Mouse (Mus musculus) megakaryocyte progenitor cell, adult 5-6 weeks (primary cell): ENCODE data around the gene Pgf. TPM values are rescaled to one million over a fixed set of nuclear protein-coding genes. Genes with fewer than 3 reads are reported as not detected.

Experiments
- ATAC-seq: replicated peaks from 2 replicates; pipeline ENCODE4 v1.8.0; 2016; ENCODE audit warnings: mild to moderate bottlenecking, moderate TSS enrichment, inconsistent platforms; ENCODE audit not compliant: poor library complexity
- total RNA-seq, 2 experiments: library from RNA; stranded (forward) in 1 of 2; stranded (reverse) in 1 of 2; fragments of 157-497, 149-512 nt in 1 of 2; fragments of 200-1000 nt in 1 of 2; gene quantifications; 2 replicates each; pipeline versions ENCODE4 v1.2.3 to v1.2.4; 2015 to 2017

Pgf gene
- total RNA-seq, 2 experiments from 2014 or later = not detected

- ATAC-seq = peak; percentile 91
These were observed 48.1 kb downstream of the Pgf start for GRCm38 (mm10) chr12:85129426-85129978.

- peak; percentile 25 for ATAC-seq
These were observed 50.5 kb downstream of the Pgf start for GRCm38 (mm10) chr12:85126986-85127603.

GRCm38 (mm10) chr12:85124751-85125150 is 52.8 kb downstream of the Pgf start:
- no peak for ATAC-seq

- 0 out of 2 replicates have a peak, but pooled peaks have one; percentile 19 for ATAC-seq
These were observed 53.9 kb downstream of the Pgf start for GRCm38 (mm10) chr12:85123645-85124044.

GRCm38 (mm10) chr12:85123108-85123530 is 54.5 kb downstream of the Pgf start:
- peak; percentile 74 for ATAC-seq

GRCm38 (mm10) chr12:85121806-85122459 is 55.7 kb downstream of the Pgf start:
- ATAC-seq = no peak

Other genes starting within 250 kb of the Pgf start
- 151 and 155 TPM in 2 replicates for gene Fcf1, start 206.9 kb downstream of the Pgf start, total RNA-seq (2015)
- 121 and 125 TPM in 2 replicates for gene Fcf1, start 206.9 kb downstream of the Pgf start, total RNA-seq (2017)
- 28.0 and 30.5 TPM in 2 replicates for gene Arel1, start 206.9 kb downstream of the Pgf start, total RNA-seq (2015)
- gene Arel1, start 206.9 kb downstream of the Pgf start, total RNA-seq (2017) = 39.7 and 43.2 TPM in 2 replicates
- gene Ylpm1, start 181.5 kb downstream of the Pgf start, total RNA-seq (2015) = 78.0 and 96.2 TPM in 2 replicates
- gene Ylpm1, start 181.5 kb downstream of the Pgf start, total RNA-seq (2017) = 52.7 and 84.7 TPM in 2 replicates
- gene Prox2, start 67.0 kb downstream of the Pgf start, total RNA-seq (2015) = 1.2 TPM in 2 replicates
- gene Prox2, start 67.0 kb downstream of the Pgf start, total RNA-seq (2017) = 2.7 and 3.0 TPM in 2 replicates
- 76.3 and 81.6 TPM in 2 replicates for gene Dlst, start 67.0 kb downstream of the Pgf start, total RNA-seq (2015)
- gene Dlst, start 67.0 kb downstream of the Pgf start, total RNA-seq (2017) = 161 and 187 TPM in 2 replicates
- not detected in 2 replicates for gene Rps6kl1, start 26.5 kb downstream of the Pgf start, total RNA-seq (2015)
- not detected in 2 replicates for gene Rps6kl1, start 26.5 kb downstream of the Pgf start, total RNA-seq (2017)
- 30.0 and 32.4 TPM in 2 replicates for gene Eif2b2, start 41.7 kb upstream of the Pgf start, total RNA-seq (2015)
- 74.6 and 109 TPM in 2 replicates for gene Eif2b2, start 41.7 kb upstream of the Pgf start, total RNA-seq (2017)
- 5.6 and 7.9 TPM in 2 replicates for gene Mlh3, start 92.8 kb upstream of the Pgf start, total RNA-seq (2015)
- gene Mlh3, start 92.8 kb upstream of the Pgf start, total RNA-seq (2017) = 7.9 and 9.7 TPM in 2 replicates
- 52.4 and 52.8 TPM in 2 replicates for gene Acyp1, start 110.6 kb upstream of the Pgf start, total RNA-seq (2015)
- gene Acyp1, start 110.6 kb upstream of the Pgf start, total RNA-seq (2017) = 40.4 and 54.5 TPM in 2 replicates
- gene Zc2hc1c, start 110.8 kb upstream of the Pgf start, total RNA-seq (2015) = not detected in 2 replicates
- not detected in 2 replicates for gene Zc2hc1c, start 110.8 kb upstream of the Pgf start, total RNA-seq (2017)
- 34.0 and 36.1 TPM in 2 replicates for gene Nek9, start 161.6 kb upstream of the Pgf start, total RNA-seq (2015)
- 20.4 and 23.6 TPM in 2 replicates for gene Nek9, start 161.6 kb upstream of the Pgf start, total RNA-seq (2017)
- 327 and 328 TPM in 2 replicates for gene Tmed10, start 197.1 kb upstream of the Pgf start, total RNA-seq (2015)
- 142 and 176 TPM in 2 replicates for gene Tmed10, start 197.1 kb upstream of the Pgf start, total RNA-seq (2017)